Mouse (Mus musculus): ENCODE measurements around the gene Garnl3.

Gene Garnl3

DNA sequence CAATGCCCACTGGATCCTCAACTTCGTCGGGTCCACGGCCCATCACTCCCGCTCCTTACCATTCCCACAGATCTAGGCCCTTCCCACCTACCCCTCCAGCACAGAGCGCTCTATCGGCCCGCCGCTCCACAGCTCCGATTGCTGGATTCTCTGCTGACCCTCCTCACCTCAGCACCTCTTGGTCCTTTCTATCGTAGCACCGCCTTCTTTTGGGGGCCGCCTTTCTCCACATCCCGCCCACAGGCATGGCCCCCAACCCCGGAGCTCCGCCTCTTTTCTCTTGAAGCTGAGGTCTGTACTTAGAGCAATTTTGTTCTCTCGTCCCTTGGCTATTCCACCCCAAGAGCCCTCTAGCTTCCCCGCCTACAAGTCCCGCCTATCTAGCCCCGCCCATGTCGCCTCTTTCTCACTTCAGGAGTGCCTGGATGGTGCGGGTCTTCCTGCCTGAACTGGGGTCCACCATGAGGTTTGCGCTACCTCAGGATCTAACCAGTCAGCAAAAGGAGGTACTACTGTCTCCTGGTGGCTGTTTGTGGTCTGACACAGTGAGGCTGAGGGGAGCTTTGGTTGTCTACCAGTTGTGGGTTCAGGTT lies at the start of gene Garnl3:
Gene Garnl3, minus strand, starts transcription at position 155 of the 593 bp plus-strand sequence.
- DNase-seq = peak; percentile 66 to 69

DNA sequence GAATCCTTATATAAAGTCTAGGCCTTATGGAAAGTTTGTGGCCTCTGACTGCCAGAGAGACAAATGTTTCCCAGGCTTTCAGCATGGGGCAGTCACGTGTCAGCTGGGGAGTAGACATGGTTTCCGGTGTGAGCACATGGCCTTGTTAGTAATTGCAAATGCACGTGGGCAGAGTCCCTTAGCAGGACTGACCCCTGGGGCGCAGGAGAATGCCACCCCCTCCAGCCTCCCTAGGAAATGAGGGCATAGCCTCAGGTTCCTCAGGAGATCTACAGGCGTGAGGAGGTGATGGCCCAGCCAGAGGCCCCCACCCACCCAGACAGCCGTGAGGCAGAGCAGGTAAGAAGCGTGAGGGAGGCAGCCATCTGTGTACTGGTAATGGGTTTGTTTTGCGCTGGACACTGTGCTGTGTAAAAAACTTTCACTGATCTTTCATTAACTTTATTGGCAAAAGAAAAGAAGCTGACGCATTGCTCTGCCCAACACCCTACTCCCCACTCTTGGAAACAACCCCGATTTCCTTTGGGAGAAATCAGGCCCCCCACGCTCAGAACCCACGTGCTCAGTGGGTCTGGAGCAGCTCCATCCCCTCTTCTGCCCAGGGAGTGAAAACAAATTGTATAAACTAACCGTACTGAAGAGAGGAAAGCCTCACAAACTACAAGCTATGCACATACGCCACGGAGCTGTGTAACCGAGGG lies 48.6 kb upstream of the Garnl3 start:
- peak; percentile 88 to 89 for DNase-seq

DNA sequence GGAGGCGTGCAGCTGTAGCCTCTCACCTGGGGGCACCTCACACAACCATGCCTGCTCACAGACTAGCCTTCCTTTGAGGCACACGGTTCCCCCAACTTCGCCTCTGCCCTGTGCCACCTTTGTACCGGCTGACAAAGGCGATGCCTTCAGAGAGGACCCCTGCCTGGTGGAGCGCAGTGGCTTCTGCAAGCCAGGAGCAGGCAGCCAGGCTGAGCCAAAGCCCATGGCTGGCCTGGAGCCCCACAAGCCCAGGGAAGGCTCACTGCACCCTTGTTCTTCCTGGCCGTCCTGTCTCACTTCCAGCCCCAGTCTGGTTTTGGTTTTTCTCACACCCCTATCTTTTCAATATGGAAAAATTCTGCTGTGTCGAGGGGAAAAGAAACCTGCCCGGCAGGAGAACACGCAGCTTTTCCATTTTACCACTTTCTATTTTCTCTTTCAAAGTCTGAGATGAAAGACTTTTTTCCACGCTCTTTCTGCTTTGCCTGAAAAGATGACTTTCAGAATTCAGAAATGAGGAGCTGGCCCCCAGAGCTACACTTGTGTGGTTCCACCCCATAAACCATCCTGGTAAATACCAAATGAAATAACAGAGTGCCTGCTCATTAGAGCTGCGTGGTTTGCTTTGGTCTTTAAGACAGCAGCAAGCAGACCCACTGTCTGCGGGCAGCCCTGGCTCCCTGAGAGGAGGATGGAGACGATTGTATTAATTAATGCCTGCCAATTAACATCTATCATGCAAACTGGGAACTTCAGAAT lies 47.9 kb upstream of the Garnl3 start:
- no peak for DNase-seq

DNA sequence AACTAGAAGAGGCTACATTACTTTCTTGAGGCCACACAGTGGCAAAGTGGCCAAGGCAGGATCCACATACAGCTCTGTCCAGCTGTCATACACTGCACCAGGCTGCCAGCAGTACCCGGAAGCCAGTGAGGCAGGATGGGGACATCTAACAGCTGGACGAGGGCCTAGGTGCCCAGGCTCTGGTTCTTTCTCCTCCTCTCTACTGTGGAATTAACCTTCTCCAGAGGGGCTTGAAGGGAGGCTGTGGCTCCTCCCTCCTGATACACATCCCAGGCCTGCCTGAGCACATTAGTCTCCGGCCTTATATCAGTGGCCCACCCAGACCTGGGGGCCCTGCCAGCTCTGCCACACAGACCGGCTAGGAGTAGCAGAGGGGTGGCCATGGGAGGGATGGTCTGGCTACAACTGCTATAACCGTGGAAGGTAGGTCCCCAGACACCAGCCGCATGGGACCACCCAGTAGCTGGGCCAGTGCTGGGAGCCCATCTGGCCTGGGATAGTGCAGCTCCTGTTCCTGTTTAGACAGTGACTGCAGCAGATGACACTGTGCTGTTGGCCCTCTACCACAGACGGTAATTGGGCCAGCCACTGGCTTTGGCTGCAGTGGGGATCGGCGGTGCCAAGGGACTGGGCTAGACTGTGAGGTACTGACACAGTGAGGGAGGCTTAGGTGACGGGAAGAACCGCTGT lies 46.9 kb upstream of the Garnl3 start:
- DNase-seq = no peak

DNA sequence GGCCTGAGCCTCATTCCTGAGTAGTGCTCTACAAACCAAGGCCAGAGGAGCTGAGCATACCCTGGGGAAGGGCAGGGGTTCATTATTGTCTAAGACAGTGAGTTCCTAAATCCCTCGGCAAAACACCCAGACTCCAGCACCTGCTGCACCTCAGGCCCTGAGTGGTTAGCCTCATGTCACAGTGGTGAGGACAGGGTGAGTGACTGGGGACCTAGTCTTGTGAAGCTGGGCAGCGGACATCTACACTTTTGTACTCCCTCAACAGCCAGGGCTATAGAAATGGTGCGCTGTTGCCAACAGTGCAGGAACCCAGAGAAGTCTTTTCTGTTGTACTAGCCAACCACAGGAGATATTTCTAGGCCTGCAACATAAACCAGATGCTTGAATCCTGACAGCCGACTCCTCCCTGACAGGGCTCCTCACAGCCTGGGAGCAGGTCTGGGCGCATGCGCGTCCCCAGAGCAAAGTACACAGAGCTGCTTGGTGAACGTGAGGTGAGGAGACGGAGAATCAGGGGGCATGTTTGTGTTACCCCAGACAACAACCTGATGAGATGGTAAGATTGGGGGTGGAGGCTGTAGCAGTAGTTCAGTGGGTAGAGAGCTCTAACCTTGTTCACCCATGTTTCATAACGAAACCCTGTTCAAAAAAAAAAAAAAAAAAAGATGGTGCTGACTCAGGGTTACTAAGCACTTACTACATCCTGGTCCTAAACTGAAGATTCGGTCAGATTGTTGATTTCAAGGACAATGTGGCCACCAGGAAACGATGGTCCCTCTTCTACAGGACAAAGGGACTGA lies 46.2 kb upstream of the Garnl3 start:
- peak; percentile 76 to 79 for DNase-seq

DNA sequence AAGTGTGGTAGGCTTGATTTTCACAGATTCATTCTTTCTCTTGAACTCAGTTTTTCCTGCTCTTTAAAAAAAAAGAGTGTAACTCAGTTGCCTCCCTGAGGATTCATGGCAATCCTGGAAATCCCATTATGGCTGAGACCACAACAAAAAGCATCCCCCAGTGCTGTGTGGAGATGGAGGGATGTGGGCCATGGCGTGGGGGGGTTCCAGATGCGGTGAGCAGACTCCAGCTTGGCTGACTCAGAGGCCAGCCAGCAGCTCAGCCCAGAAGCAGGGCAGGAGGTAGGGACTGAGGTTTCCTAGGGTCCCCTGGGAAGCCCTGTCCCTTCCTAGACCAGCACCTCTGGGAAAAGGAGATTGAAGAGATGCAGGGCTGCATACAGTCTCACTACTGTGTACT lies 45.5 kb upstream of the Garnl3 start:
- no peak for DNase-seq

DNA sequence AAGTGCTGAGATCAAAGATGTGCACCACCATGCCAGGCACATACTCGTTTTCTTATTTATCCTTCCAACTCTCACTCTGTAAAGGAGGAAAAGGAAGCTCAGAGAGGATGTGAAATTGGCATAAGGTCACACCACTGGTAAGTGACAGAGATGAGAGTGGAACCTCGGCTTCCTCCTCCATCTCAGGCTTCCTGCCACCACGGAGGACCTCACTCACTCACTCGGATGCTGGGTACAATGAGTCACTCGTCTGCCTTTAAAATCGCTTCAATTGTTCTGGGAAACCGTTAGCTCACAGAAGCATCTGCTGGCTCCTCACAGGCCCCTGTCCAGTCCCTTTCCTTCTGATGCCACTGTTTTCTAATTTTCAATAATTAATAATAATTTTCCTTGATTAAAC lies 45.1 kb upstream of the Garnl3 start:
- DNase-seq = no peak

DNA sequence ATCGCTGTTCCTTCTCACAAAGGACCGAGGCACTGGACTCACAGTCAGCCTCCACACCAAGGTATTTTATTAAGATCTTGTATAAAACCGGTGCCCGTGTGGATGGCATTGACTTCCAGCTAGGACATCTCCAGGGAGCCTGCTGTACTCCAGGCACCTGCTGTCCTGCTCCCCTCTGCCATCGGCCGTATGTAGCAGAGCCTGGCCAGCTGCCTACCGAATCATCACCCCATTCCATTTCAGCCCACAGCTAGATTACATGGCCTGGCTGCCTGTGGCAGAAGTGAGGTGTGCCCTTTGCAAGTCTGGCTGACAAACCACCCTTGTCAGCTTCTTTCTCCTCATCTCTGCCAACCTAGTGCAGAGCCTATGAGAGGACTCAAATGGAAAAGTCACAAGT lies 42.2 kb upstream of the Garnl3 start:
- no peak for DNase-seq

DNA sequence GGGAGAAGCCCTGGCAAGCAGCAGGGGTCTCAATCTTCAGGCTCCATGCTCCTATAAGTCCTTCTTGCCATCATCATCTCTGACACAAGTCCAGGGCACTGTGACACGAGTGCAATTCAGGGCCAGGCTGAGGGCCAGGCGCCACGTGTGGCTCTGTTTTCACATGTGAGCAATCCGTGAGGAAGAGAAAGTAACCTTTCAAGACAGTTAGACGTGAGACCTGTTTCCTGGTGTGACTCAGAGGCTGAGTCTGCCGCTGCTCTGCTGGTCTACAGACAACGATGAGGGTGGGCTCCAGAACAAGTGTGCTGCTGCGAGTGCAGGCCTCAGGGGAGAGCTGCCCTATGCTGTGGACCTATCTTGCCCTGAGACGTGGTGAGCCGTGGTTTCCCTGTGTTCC lies 41.7 kb upstream of the Garnl3 start:
- no peak for DNase-seq

DNA sequence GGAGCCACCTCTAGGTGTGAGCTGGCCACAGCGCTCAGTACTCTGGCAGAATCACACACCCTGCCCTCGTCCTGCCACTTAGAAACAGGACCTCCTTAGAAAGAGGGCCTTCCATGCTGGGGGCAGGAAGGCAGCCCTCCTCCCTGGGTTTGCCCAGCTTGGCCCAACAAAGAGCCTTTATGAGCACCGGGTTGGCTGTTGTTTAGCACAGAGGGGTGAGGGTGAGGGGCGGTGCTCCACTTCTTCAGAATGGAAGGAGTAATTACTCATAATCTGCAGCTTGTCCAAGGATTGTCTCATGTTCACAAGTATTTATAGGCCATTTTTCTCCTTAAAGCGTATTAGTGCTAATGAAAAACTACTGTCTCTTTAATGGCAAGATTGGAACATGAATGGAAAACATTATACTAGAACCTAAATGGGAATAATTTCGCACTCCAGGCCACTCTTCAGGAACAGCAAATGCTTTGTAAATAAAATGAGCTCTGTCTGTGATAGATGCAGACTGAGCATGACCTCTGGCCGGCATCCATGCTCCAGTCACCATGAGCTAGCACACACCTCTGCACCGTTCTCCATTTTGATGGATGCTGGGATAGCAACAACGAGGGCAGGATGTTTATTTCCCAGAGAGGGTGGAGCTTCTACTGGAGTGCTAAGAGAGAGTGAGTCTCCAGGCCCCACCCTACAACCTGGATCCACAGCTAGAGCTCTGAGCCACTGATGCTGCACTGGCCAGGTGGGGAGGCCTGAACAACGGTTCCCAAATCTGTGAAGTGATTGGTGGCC lies 39.5 kb upstream of the Garnl3 start:
- no peak for DNase-seq

DNA sequence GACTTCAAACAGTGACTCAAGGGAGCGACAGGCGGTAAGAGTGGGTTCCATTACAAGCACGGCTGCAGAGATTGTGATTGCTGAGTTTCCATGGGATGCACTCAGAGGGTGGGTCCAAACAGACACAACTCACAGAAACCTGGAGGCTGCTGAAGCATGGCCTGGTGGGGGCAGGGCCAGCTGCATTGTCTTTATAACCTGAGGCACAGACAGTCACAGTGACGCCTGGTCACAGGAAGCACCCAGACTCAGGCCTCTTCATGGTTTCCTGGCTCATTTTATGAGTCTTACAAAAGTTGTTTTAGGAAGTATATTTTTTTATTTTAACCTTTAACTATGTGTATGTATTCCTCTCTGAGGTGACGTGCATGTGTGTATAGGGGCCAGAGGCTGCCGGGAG lies 38.0 kb upstream of the Garnl3 start:
- DNase-seq = no peak

DNA sequence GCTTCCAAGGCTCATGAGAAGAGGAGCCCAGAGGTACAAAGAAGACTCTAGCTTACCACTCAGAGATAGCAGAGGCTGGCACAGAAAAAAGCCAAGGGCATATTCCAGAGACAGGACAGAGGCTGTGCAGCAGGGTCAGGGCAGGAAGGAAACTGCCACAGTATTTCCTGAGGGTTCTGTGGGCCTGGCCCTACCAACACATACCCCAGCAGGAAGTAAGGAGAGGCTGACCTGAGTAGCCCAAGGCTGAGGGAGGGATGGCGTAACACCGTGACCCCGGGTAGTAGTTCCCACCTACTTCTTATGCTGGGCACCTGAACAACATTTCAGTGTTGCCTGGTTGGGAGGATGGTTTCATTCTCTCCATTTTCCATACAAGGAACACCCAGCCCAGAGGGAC lies 35.6 kb upstream of the Garnl3 start:
- DNase-seq = no peak

DNA sequence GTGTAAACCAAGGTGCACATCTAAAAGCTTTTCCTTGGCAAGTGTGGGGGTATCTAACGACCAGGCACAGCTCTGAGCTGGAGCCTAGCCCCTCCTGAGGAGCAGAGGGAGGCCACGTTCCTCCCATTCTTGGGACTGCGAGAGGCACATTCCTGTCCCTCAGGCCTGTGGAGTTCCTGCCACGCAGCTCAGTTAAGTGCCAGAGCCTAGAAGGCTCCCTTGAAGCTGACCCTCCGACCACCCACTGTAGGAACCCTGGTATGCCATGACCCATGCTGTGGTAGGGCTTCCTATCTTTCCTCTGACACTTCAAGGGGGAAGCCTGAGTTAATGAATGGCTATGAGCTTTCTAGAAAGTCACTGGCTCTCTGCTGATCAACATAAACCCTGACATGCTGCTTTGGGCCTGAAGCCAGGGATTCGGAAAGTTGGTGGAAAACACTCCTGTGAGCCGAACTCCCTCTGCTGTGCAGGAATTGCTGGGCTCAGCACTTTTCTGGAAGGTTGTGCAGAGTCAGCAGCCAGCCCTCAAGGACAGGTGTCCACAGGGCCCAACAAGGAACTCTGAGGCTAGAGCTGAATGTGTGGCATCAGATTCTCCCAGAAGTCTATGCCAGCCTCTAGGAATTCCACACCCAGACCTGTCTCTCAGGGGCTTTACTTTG lies 34.4 kb upstream of the Garnl3 start:
- peak; percentile 84 to 86 for DNase-seq

DNA sequence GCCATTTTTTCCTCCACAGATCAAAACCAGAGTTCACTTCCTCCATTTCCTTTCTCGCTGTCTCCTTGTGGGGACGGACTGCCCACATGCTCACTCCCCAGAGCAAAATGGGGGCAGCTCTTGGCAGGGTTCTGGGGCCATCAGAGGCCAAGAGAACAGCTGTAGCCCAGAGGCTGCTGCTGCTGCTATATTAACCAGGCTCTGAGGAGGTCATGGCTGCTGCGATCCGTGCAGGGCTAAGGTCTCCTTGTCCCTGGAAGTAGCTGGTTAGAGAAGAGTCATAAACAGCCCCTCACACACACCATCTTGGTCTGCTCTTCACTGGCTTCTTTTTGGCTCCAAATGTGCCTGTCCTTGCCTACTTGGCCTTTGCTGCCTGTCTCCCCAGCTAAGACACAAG lies 33.8 kb upstream of the Garnl3 start:
- DNase-seq = peak in 1 of 2 experiments; percentile 57

DNA sequence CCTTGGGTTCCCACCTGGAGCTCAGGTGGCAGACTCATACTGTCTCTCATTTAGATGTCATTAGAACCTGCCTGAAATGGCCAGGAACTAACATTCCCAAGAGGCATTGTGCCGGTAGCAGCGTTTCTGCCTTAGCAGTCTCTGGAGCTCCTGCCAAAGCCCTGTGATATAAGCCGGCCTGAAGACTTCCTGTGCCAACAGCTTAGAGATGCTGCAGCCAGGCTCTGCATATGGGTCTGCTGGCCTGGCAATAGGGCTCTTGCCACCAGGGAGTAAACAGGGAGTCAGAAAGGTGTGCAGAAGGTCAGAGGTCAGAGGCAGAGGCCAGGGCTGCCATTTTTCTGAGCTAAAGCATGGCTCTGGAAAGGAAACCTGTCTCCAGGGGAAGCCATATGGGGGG lies 33.2 kb upstream of the Garnl3 start:
- DNase-seq = no peak

DNA sequence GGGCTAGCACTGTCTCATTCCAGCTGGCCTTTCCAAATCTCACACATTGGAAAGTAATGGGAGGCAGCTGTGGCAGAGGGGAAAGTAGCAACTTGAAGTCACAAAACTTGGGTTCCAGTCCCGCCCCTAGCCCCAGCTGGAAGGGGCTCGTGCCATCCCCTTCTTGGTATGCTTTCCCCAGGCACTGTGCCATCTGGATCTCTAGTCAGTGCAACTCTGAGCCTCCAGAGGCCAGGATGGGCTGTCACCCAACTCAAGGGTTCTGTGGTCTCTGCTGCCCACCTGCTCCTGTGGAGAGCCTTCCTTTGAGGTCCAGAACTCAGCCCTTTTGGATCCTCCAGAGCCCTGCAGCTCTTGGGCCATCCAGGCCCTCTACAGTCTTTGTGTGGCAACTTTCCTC lies 30.7 kb upstream of the Garnl3 start:
- DNase-seq = no peak

DNA sequence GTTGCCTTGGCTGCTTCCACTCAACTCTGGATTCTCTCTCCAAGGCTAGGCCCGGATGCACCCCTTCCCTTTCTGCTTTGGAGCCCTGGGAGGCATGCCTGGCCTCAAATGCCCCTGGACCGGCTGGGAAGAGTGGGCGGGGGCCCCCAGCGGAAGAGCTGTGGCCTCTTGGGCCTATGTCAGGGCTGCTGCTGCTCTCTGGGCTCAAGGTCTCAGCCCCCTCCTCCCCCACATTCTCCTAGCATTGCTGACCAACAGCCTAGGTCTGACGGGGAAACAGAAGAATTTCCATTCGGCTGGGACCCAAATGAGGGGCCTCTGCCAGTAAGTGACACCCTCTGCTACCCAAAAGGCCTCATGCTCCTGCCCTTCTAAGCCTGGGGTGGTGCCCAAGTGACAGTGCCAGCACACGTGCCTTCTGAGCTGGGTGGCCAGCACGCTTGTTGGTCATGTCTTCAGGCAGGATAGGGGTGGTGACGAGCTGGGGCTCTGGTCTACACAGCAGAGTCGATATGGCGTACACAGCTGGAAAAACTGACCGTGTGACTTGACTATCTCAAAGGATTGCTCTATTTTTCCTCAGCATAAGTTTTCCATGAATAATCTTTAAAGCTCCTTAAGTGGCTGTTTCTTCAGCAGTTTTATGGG lies 29.0 kb upstream of the Garnl3 start:
- DNase-seq = peak; percentile 44 to 60

DNA sequence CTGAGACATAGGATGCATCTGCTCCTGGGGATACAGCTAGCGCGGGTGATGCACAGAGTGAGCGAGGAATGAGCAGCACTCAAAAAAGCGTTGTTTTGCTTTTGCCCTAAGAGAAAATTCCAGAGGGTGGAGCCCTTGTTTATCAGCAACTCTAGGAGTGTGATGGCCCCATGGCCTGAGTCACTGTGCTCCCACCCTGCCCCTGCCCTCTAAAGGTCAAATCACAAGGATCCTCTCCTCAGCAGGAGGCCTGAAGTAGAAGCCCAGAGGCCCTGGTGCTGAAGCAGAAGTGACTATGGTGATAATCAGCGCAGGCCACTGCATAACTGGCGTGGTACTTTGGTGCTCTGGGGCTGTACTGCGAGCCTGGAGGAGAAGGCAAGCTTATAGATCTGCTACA lies 28.1 kb upstream of the Garnl3 start:
- DNase-seq = no peak

DNA sequence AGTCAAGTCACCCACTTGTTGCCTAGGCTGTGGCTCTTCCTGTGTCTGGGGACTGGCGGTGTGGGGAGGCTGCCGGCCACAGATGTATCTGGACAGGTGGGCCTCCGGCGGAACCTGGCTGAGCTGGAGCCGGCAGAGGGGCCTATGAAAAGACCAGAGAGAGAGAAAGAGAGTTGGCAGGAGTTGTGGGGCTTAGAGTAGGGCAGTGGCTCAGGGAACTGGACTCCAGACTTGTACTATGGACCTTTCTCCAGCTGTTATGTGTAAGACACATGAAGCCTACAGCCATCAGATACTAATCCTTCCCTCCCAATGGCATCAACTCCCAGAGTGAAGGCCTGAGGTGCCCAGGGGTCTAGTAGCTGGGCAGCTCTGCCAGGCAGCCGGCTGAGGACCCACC lies 27.4 kb upstream of the Garnl3 start:
- DNase-seq = no peak

DNA sequence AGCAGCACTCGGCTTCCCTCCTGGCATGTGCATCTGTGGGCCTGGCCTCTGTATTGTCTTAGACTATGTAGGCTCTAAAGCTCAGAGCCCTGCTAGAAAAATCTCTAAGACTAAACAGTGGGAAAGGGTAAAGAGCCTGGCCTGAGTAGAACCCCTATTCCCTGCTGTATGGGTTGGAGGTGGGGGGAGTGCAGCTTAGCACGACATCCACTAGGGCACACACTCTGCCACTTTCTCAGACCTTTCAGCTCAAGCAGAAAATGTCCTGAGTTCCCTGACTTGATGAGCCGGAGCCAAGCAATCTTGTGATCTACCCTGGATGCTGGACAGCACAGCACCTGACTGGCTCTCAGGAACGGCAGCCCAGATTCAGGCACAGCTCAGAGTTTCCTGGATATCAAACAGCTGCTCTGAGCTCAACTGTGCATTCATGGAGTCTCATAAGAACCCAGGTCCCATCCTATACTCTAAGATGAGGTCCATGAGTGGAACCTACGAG lies 24.9 kb upstream of the Garnl3 start:
- peak; percentile 78 to 83 for DNase-seq
